Mouse (Mus musculus) heart, embryonic 16.5 days (tissue): ENCODE data around the gene Xylt2. TPM values are rescaled to one million over a fixed set of nuclear protein-coding genes. Genes with fewer than 3 reads are reported as not detected.

Experiments used
- ATAC-seq: fragments of 200-750 bp; cut with Nextera tagmentation; replicated peaks from 2 replicates; pipeline ENCODE4 v1.8.0; 2017; ENCODE audit warnings: moderate number of reproducible peaks; ENCODE audit not compliant: insufficient read depth, low FRiP score; ENCODE audit errors: extremely low read depth
- H3K27ac ChIP-seq: fragments of 300-500 bp; sonication (generic); 2 replicates; pipeline ENCODE4 v1.5.1; 2014; ENCODE audit warnings: mild to moderate bottlenecking, low read length, control low read depth, moderate library complexity
- H3K27me3 ChIP-seq: fragments of 300-500 bp; sonication (generic); 2 replicates; pipeline ENCODE4 v1.6.1; 2014; ENCODE audit warnings: low read length, mixed read lengths; ENCODE audit not compliant: control insufficient read depth, insufficient read depth
- H3K36me3 ChIP-seq: fragments of 300-500 bp; sonication (generic); 2 replicates; pipeline ENCODE4 v1.6.1; 2014; ENCODE audit not compliant: control insufficient read depth, insufficient read depth
- H3K4me1 ChIP-seq: fragments of 300-500 bp; sonication (generic); 2 replicates; pipeline ENCODE4 v1.6.1; 2014; ENCODE audit warnings: low read length, mixed read lengths; ENCODE audit not compliant: control insufficient read depth, insufficient read depth
- H3K4me2 ChIP-seq: fragments of 300-500 bp; sonication (generic); 2 replicates; pipeline ENCODE4 v1.6.1; 2014; ENCODE audit warnings: low read depth, mild to moderate bottlenecking, control low read depth, low read length
- H3K4me3 ChIP-seq: fragments of 300-500 bp; sonication (generic); 2 replicates; pipeline ENCODE4 v1.5.1; 2014; ENCODE audit warnings: mild to moderate bottlenecking, control low read depth, low read length
- H3K9ac ChIP-seq: fragments of 300-500 bp; sonication (generic); 2 replicates; pipeline ENCODE4 v1.6.1; 2014; ENCODE audit warnings: low read length, control low read depth
- H3K9me3 ChIP-seq: fragments of 300-500 bp; sonication (generic); replicated peaks from 2 replicates; pipeline ENCODE4 v1.6.1; 2016; ENCODE audit warnings: low read length; ENCODE audit not compliant: control insufficient read depth
- WGBS: fragments of 180-500 bp; shearing (Covaris S2); extraction: QIAGEN DNeasy Blood & Tissue Kit; methylation state at CpG from one replicate; pipeline ENCODE4 v1.1.7; 2014; 5-methylcytosine and 5-hydroxymethylcytosine counted together
- polyA plus RNA-seq: library from polyadenylated mRNA; unstranded; fragments of >200 nt; fragmentation: Nextera tagmentation; extraction: Ambion mirVana; gene quantifications from 2 replicates; pipeline ENCODE4 v1.2.1, GENCODE M21; 2015

The Xylt2 gene
- 11.6 and 12.9 TPM in 2 replicates for polyA plus RNA-seq

DNA sequence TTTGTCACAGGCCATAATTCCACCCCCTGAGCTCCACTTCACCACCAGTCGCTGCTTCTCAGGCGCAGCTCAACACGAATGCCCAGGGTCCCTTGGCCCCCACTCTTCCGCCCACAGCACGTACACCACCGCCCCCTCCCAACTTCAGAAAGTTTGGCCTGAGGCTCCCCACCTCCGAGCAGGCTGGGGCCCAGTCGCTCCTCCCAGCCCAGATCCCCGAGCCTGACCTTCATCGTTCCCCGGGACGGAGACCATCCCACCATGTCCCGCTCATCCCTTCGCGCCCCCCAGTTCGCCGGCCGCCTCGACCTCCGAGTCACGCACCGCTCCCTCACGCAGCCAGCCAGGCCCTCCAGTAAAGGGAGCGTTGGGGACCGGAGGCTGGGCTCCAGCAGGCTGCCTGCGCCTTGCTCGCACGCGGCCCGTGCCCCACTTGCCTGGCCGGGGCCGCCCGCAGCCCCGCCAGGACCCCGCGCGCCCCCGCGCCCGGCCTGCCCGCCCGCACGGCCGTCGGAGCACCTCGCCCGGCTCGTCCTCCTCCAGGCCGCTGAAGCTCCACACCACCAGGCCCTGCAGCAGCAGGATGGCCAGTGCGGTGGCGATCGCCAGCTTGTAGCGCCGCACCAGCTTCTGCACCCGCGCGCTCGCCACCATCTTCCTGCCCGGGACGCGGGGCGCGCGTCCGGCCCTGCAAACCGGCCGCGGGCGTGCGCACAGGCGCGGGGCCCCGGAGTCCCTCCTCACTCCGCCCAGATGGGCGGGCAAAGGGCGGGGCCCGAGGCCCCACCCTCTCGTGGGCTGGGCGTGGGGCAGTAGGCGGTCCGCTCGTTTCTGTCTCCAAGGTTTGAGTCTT lies at the start of gene Xylt2:
Xylt2 (minus strand) TSS at position 762 of the 853 bp plus-strand sequence.
- Histone ChIP-seq H3K27ac (peak within 1 kb of the TSS; percentile 75), H3K36me3 (peaks cover 3% of the 10 kb centered on the region; the same call in 1 of the 2 replicates), H3K4me1 (peaks cover 17% of the 10 kb centered on the region), H3K27me3 (no peaks in the 10 kb centered on the region), H3K9me3 (0 out of 2 replicates have a peak, but pooled peaks cover 2% of the 10 kb centered on the region), H3K4me2 (peak within 1 kb of the TSS; percentile 82), H3K9ac (peak within 1 kb of the TSS; percentile 91), H3K4me3 (peak within 1 kb of the TSS; percentile 85)
- WGBS, result under 1% methylated on average over 80 of the region's 82 CpGs
- peak; percentile 97 for ATAC-seq

DNA sequence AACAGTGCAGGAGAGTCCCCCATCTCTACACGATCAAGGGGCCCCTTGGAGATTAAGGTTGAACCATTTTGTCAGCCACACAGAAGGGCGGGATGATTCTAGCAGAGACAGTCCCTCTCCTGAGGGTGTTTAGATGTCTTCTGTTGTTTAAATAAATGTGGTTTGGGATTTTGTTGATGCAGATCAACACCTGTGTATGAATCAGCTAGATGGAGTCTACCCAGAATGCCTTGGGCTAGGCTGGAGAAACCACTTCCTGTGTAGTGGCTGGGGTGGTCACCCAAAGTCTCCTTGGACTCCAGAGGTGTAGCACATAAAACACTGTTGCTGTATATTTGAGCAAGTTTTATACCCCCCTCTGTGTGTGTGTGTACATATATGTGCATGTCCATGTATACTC lies 41.9 kb upstream of the Xylt2 start:
- 78% methylated on average over 2 of the region's 2 CpGs for WGBS
- Histone ChIP-seq H3K4me3 (no peak overlapping the region), H3K36me3 (no peaks in the 10 kb centered on the region), H3K4me2 (no peak overlapping the region), H3K9ac (no peak overlapping the region), H3K4me1 (peaks cover 12% of the 10 kb centered on the region), H3K27me3 (peaks cover 3% of the 10 kb centered on the region; the same call in 1 of the 2 replicates), H3K27ac (no peak overlapping the region), H3K9me3 (peaks cover under 1% of the 10 kb centered on the region; the same call in 1 of the 2 replicates)
- no peak for ATAC-seq

DNA sequence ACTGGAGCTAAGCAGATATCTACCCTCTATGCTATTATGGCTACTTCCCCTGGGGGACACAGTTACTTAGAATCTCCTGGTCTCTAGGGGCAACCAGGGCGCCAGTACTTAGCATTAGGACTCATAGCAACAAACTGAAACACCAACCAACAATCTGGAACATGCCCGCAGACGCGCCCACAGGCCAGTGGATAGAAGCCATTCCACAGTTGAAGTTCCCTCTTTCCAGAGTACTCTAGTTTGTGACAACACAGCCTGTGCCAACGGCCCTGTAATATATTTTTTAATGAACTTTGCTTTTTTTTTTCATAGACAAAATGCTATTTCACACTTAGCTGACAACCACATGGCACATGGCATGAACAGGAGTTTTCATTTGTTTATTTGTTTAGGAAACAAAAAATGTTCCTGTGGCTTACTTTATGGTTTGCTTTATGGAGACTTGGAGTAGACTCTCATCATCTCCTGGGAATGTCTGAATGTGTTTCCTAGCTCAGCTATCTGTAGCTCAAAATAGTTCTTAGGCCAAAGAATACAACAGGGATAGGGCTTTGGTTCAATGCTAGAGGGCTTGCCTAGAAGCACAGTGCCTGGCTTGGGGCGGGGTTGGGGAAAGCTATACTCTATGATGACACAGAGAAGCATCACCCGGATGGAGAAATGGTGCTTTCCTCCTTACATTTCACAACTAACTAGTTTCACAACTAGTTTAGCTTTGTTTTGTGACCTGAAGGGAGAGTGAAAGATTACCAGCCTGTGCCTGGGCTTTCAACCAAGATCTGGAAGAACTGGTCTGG lies 41.0 kb upstream of the Xylt2 start:
- peaks cover 12% of the 10 kb centered on the region for H3K4me1 ChIP-seq
- no peak overlapping the region for H3K4me3 ChIP-seq
- no peak overlapping the region for H3K9ac ChIP-seq
- H3K9me3 ChIP-seq, result peaks cover 4% of the 10 kb centered on the region; the same call in 1 of the 2 replicates
- no peak overlapping the region for H3K4me2 ChIP-seq
- ATAC-seq, result no peak
- no peaks in the 10 kb centered on the region for H3K36me3 ChIP-seq
- 85% methylated on average over 7 of the region's 7 CpGs for WGBS
- H3K27me3 ChIP-seq, result peaks cover 8% of the 10 kb centered on the region; the same call in 1 of the 2 replicates
- no peak overlapping the region for H3K27ac ChIP-seq

DNA sequence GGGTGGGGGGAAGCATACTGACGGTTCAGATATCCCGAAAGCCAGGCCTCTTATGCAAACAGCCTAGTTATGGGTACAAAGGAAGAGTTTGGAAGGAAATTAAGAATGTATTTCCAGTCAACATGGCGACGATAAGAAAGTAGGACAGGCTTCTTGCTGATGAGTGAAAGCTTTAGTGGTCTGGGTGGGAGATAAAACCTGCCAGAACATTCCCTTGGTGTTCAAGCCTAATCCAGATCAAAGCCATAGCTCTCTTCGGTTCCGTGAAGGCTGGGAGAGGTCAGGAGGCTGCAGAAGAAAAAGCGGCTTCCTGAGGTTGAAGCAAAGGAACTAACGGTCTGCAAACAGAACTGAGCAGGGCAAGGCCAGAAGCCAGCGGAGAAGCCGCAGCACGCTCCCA lies 39.9 kb upstream of the Xylt2 start:
- Histone ChIP-seq H3K27me3 (peaks cover 8% of the 10 kb centered on the region; the same call in 1 of the 2 replicates), H3K9me3 (peaks cover 4% of the 10 kb centered on the region; the same call in 1 of the 2 replicates), H3K36me3 (no peaks in the 10 kb centered on the region), H3K4me2 (peak overlapping the region; percentile 44; the same call in 1 of the 2 replicates), H3K9ac (no peak overlapping the region), H3K4me3 (no peak overlapping the region), H3K4me1 (peaks cover 12% of the 10 kb centered on the region), H3K27ac (no peak overlapping the region)
- WGBS, result 36% methylated on average over 11 of the region's 11 CpGs
- no peak for ATAC-seq

DNA sequence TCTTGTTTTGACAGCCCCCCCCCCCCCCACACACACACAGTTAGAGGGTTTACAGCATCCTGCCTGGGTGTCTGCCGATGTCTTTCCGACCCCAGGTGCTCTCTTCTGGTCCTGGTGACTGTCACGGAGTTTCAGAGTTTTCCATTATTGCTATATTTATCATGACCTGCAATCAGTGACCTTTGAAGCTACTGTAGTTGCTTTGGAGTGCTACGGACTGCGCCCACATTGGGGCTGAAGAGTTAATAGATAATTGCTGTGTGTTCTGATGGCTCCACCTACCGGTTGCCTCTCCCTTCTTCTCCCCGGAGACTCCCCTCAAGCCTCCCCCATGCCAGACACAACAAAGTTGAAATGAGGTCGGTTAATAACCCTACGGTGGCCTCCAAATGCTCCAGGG lies 39.4 kb upstream of the Xylt2 start:
- WGBS, result 8% methylated on average over 9 of the region's 9 CpGs
- H3K9me3 ChIP-seq, result peaks cover 4% of the 10 kb centered on the region; the same call in 1 of the 2 replicates
- H3K9ac ChIP-seq, result no peak overlapping the region
- peak overlapping the region; percentile 44 for H3K4me2 ChIP-seq
- H3K4me3 ChIP-seq, result 0 out of 2 replicates have a peak overlapping the region, but pooled peaks have one; percentile 4
- ATAC-seq, result peak; percentile 72; the same call in 1 of the 2 replicates
- no peaks in the 10 kb centered on the region for H3K36me3 ChIP-seq
- H3K27me3 ChIP-seq, result peaks cover 8% of the 10 kb centered on the region; the same call in 1 of the 2 replicates
- H3K4me1 ChIP-seq, result peaks cover 12% of the 10 kb centered on the region
- no peak overlapping the region for H3K27ac ChIP-seq

DNA sequence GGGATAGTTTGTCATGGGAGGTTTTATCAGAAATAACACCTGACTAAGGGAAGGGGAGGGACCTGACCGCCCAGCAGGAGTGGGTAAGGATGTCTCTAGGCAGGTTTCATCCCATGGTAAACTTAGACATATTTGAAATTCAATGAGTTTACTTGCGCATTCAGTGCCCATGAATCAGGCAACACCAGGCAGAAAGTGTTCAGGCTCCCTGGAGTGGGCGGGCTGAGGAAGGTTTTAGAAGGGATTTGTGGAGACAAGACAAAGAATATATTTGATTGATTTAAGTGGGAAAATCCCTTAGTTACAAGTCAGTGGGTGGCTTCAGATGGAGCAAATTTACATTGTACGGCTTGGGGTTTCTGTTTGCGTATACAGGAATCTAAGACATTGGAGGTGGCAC lies 38.3 kb upstream of the Xylt2 start:
- Histone ChIP-seq H3K4me1 (peaks cover 12% of the 10 kb centered on the region), H3K36me3 (no peaks in the 10 kb centered on the region), H3K4me2 (no peak overlapping the region), H3K9ac (no peak overlapping the region), H3K27ac (no peak overlapping the region), H3K9me3 (peaks cover 4% of the 10 kb centered on the region; the same call in 1 of the 2 replicates), H3K4me3 (no peak overlapping the region), H3K27me3 (peaks cover 8% of the 10 kb centered on the region; the same call in 1 of the 2 replicates)
- WGBS, result 80% methylated on average over 5 of the region's 5 CpGs
- no peak for ATAC-seq

DNA sequence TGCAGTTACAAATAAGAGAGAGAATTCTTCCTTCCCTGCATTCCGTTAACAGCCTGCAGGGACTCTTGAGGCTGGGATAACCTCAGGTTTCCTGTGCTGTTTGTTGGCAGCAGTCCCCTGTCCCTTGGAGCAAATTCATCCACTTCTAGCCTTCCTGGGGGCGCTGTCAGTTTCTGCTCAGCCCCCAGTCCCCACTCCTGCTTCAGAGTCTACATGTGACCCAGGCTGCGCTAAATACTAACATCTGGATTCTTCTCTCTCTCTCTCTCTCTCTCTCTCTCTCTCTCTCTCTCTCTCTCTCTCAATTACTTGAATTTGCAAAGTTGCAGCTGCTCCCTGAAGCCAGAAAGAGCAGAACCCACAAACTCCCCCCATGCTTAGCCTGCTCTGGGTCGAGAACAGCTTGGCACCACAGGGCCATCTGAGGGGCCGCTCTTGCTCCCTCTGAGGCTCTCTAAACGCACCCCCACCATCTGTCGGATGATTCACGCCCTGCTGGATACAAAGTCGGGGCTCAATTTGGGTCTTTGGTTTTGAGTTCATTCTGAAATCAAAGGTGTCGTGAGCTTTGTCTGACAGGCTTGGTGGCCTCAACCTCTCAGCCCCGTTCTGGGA lies 36.0 kb upstream of the Xylt2 start:
- ATAC-seq, result no peak
- Histone ChIP-seq H3K9ac (no peak overlapping the region), H3K4me3 (no peak overlapping the region), H3K4me1 (peaks cover 9% of the 10 kb centered on the region), H3K4me2 (no peak overlapping the region), H3K27ac (no peak overlapping the region), H3K9me3 (peaks cover 4% of the 10 kb centered on the region; the same call in 1 of the 2 replicates), H3K36me3 (no peaks in the 10 kb centered on the region), H3K27me3 (peaks cover 8% of the 10 kb centered on the region; the same call in 1 of the 2 replicates)
- 29% methylated on average over 11 of the region's 11 CpGs for WGBS

DNA sequence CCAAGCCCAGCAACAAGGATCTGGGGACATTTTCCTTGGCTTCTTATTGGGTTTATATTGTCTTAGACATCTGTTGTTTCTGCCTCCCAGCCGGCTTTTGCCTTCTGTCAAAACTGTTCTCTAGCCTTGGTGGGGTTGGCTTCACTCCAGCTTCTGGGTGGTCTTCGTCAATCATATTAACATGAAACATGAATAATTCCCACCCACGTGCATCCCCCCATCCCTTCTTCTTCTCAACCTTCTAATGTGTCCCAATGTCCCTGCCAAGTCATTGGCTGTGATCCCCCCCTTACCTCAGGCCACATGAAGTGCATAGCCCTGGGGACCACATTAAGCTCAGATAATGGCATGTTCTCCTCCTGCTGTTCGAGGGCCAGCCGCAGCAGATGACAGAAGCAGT lies 27.2 kb upstream of the Xylt2 start, which contains the start of gene Gm11541:
Gm11541 (minus strand) TSS at position 28 of the 400 bp plus-strand sequence.
- 66% methylated on average over 5 of the region's 5 CpGs for WGBS
- Histone ChIP-seq H3K4me3 (no peak within 1 kb of the TSS), H3K27me3 (no peaks in the 10 kb centered on the region), H3K9ac (no peak within 1 kb of the TSS), H3K4me2 (no peak within 1 kb of the TSS), H3K4me1 (no peaks in the 10 kb centered on the region), H3K27ac (no peak within 1 kb of the TSS), H3K36me3 (no peaks in the 10 kb centered on the region), H3K9me3 (no peaks in the 10 kb centered on the region)
- ATAC-seq, result no peak
